Mouse (Mus musculus) liver, adult 2 months (tissue): ENCODE measurements at regions not wholly inside any gene's neighbourhood (a gene's known extent, or its start where the extent isn't known, plus 50 kb on each side); places are given as distances from the start of the nearest gene placed in this dataset.

Source experiments
- DNase-seq: peaks from one replicate; pipeline ENCODE4 v3.0.0-alpha.2; 2011; ENCODE audit warnings: low read depth, low spot score; ENCODE audit errors: extremely low read depth
- H3K27ac ChIP-seq: fragments of 200-500 bp; replicated peaks from 2 replicates; pipeline ENCODE4 v1.5.1; 2012; ENCODE audit warnings: low read depth, mild to moderate bottlenecking, control low read depth, inconsistent platforms, low read length; ENCODE audit not compliant: insufficient read depth
- H3K27me3 ChIP-seq: fragments of 200-500 bp; 2 replicates; pipeline ENCODE4 v1.6.1; 2012; ENCODE audit warnings: mild to moderate bottlenecking, moderate library complexity, low read length, inconsistent platforms; ENCODE audit not compliant: control insufficient read depth, insufficient read depth
- H3K36me3 ChIP-seq: fragments of 200-500 bp; 2 replicates; pipeline ENCODE4 v1.6.1; 2012; ENCODE audit warnings: low read length, inconsistent platforms; ENCODE audit not compliant: control insufficient read depth, insufficient read depth
- H3K4me1 ChIP-seq: fragments of 200-500 bp; 2 replicates; pipeline ENCODE4 v1.6.1; 2011; ENCODE audit warnings: low read length; ENCODE audit not compliant: control insufficient read depth, insufficient read depth
- H3K4me3 ChIP-seq: fragments of 200-500 bp; 2 replicates; pipeline ENCODE4 v1.5.1; 2011; ENCODE audit warnings: low read depth, mild to moderate bottlenecking, control low read depth, low read length, moderate library complexity; ENCODE audit not compliant: insufficient read depth
- H3K79me2 ChIP-seq: fragments of 200-500 bp; 2 replicates; pipeline ENCODE4 v1.6.1; 2012; ENCODE audit warnings: inconsistent platforms, mild to moderate bottlenecking, low read length, moderate library complexity; ENCODE audit not compliant: control insufficient read depth, insufficient read depth
- H3K9ac ChIP-seq: fragments of 200-500 bp; 2 replicates; pipeline ENCODE4 v1.6.1; 2012; ENCODE audit warnings: low read depth, mild to moderate bottlenecking, control low read depth, inconsistent platforms, low read length
- CTCF ChIP-seq: fragments of 200-500 bp; IDR thresholded peaks from 2 replicates; pipeline ENCODE4 v1.5.1; 2011; ENCODE audit warnings: low read depth, low read length, control low read depth
- POLR2A ChIP-seq: fragments of 200-500 bp; IDR thresholded peaks from 2 replicates; pipeline ENCODE4 v1.6.1; 2011; ENCODE audit warnings: low read length, control low read depth; ENCODE audit not compliant: insufficient read depth; ENCODE audit errors: extremely low read depth
- WGBS: fragments of 180-500 bp; shearing (Covaris S2); methylation state at CpG from one replicate; pipeline ENCODE4 v1.1.7; 2018; 5-methylcytosine and 5-hydroxymethylcytosine counted together

DNA sequence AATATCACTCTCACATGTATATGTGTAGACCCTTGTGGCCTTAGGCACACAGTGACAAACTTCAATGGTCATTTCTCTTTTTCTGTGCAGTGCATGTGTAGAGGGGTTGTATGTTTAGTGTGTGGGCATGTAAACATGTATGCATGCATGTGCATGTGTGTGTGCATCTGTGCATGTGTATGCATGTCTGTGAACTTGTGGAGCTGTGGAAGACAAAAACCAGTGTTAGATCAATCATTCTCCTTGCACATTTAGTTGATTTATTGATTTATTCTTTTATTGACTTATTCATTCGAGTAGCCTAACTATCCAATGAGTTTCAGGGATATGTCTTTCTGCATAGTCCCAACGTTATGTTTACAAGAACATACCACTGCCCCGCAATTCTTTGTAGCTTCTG lies 298.5 kb downstream of the Cmpk2 start:
- DNase-seq = no peak
- no peak for TF ChIP-seq POLR2A
- no peak for TF ChIP-seq CTCF
- 57% methylated on average over 3 of the region's 3 CpGs for WGBS
- Histone ChIP-seq H3K9ac (no peak overlapping the region), H3K4me3 (no peak overlapping the region), H3K36me3 (no peaks in the 10 kb centered on the region), H3K79me2 (no peaks in the 10 kb centered on the region), H3K27me3 (no peaks in the 10 kb centered on the region), H3K27ac (no peak overlapping the region), H3K4me1 (no peaks in the 10 kb centered on the region)

DNA sequence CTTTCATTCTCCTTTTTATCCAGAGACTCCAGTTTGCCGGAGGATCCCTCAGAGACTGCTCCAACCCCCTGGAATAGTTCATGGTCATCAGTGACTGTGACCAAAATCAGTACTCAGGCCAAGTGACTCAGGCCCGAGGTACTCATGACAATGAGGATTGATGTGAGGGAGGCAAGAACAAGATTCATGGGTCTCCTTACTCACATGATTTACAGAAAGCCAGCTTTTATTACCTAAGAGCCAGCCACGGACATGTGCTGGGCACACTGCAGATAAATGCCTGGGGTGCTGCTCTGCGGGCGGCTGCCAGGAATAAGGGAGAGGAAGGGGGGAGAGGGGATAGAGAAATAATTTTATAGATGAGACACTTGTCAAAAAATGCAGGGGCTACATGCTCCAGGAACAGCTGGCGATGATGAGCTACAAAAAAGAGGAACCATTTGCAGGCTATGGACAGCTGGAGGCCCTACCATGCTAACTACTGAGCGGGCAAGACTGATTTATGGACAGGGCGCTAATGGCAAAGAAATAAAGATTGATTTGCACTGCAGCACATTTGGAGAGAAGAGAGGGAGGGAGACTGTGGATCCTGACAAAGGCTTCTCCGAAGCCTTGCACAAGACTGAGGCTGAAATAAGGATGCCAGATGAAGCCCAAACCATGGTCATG lies 289.8 kb downstream of the Cmpk2 start:
- DNase-seq = no peak
- 87% methylated on average over 9 of the region's 9 CpGs for WGBS
- no peak for TF ChIP-seq CTCF
- TF ChIP-seq POLR2A = no peak

DNA sequence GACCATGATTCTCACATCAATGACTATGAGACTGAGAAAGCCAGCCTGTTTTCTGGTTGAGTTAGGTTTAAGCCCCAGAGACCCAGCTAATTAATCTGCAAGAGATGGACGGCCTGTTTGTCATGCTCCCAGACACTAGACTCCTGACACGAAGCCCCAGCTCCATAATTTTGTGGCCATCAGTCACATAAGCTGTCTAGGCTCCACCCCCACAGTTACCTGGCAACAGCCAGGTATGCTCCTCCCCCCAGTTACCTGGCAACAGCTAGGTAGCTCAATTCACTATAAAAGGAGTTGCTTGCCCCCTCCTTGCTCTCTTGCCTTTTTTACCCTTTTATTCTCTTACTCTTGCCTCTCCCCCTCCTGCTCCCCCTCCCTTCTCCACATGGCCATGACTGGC lies 287.3 kb downstream of the Cmpk2 start:
- H3K4me1 ChIP-seq = no peaks in the 10 kb centered on the region
- no peaks in the 10 kb centered on the region for H3K79me2 ChIP-seq
- WGBS = 51% methylated on average over 2 of the region's 2 CpGs
- H3K27me3 ChIP-seq = no peaks in the 10 kb centered on the region; the same call in 1 of the 2 replicates
- no peak overlapping the region for H3K4me3 ChIP-seq
- H3K27ac ChIP-seq = no peak overlapping the region
- TF ChIP-seq CTCF = no peak
- no peak for TF ChIP-seq POLR2A
- DNase-seq = no peak
- H3K36me3 ChIP-seq = no peaks in the 10 kb centered on the region
- no peak overlapping the region for H3K9ac ChIP-seq

More for the DNA sequence above, 289.8 kb downstream of the Cmpk2 start:
- no peak overlapping the region for H3K27ac ChIP-seq
- H3K36me3 ChIP-seq = no peaks in the 10 kb centered on the region
- H3K4me1 ChIP-seq = no peaks in the 10 kb centered on the region
- no peak overlapping the region for H3K4me3 ChIP-seq
- H3K79me2 ChIP-seq = no peaks in the 10 kb centered on the region
- H3K27me3 ChIP-seq = no peaks in the 10 kb centered on the region
- H3K9ac ChIP-seq = no peak overlapping the region

DNA sequence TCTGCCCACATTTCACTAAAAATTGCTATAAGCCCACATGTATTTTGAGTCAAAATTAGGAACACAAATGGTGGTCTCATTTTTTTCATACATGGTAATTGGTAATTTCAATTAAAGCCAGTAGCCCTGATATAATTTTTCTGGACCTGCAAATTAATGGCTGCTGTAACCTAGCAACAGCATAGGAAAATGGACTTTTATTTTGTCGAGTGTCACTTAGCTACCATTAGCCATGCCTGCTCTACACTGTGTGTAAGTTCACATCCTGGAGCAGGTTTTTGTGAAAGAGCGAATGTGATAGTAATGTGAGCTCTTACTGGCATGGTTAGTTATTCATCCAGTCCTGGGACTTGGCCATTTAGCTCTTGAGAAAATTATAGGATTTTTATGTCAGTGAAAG lies 285.6 kb downstream of the Cmpk2 start:
- no peak overlapping the region for H3K9ac ChIP-seq
- no peak overlapping the region for H3K4me3 ChIP-seq
- DNase-seq = no peak
- no peak overlapping the region for H3K27ac ChIP-seq
- no peaks in the 10 kb centered on the region for H3K79me2 ChIP-seq
- TF ChIP-seq POLR2A (no peak), CTCF (no peak)
- WGBS = 84% methylated on average over 2 of the region's 2 CpGs
- H3K4me1 ChIP-seq = no peaks in the 10 kb centered on the region
- H3K27me3 ChIP-seq = no peaks in the 10 kb centered on the region; the same call in 1 of the 2 replicates
- no peaks in the 10 kb centered on the region for H3K36me3 ChIP-seq

DNA sequence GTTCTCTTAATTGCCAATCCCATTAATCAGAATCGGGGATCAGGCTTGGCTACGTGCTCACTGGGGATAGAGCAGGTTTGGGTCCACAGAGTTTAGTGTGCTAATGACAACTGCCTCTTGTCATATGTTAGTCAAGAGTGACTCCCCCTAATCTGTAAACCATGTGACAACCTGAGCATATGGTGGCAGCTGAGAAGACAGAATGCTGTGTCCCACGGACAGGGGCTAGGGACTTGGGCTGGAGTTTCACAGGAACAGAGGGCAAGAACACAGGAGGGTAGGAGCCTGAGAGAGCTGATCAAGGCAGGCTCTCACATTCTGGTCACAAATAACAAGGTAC lies 265.5 kb downstream of the Cmpk2 start:
- TF ChIP-seq CTCF (no peak), POLR2A (no peak)
- Histone ChIP-seq H3K36me3 (no peaks in the 10 kb centered on the region), H3K27ac (no peak overlapping the region), H3K9ac (no peak overlapping the region), H3K27me3 (no peaks in the 10 kb centered on the region), H3K4me1 (no peaks in the 10 kb centered on the region), H3K79me2 (no peaks in the 10 kb centered on the region), H3K4me3 (no peak overlapping the region)
- 51% methylated on average over 3 of the region's 3 CpGs for WGBS
- DNase-seq = no peak

DNA sequence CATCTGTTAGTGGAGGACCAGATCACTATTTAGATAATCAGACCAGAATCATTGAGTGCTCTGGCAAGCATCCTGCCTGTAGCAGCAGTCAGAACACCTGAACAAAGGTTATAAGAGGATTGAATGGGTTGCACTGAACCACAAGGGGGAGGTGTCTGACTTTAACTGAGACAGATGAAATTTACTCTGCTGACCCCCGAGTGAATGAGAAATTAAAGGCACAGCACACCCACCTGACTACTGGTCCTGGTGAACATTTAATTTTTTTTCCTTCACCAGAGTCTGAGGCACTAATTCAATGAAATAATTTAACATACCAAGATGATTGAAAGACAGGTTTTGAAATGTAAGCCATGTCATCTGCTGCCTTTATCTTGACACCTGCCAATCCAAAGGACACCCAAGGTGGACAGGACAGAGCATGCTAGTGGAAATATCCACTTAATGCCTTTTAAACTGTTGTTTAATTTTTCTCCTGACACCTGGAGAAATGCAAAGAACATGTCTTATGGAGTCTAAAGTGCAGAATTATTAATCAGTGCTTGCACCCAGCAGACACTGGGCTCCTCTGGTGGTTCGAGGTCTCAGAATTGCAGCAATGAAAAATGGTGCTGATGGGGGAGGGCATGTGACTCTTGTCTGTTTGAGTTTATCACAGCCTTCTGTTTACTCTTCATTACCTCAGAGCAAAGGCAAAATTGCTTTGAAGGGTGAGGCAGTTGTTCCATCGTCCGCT lies 265.0 kb downstream of the Cmpk2 start:
- Histone ChIP-seq H3K79me2 (no peaks in the 10 kb centered on the region), H3K4me3 (no peak overlapping the region), H3K9ac (no peak overlapping the region), H3K4me1 (no peaks in the 10 kb centered on the region), H3K36me3 (no peaks in the 10 kb centered on the region), H3K27ac (no peak overlapping the region), H3K27me3 (no peaks in the 10 kb centered on the region)
- WGBS = 29% methylated on average over 4 of the region's 4 CpGs
- no peak for DNase-seq
- no peak for TF ChIP-seq CTCF
